Comparison of ENCODE assay signal across 22 mouse cellular contexts in genomic region chr16:30640591-30640990, GRCm38 (mm10). TPM values are rescaled to one million over a fixed set of nuclear protein-coding genes. Genes with fewer than 3 reads are reported as not detected.
DNase-seq lines count a peak whose midpoint lies in the region; ATAC-seq and TF ChIP-seq lines count a peak whose summit lies in the region.
"Had no signal": no experiment of that assay in that cellular context is flagged by ENCODE, and none has a peak within 500 bp of the region (broad histone marks: within the 10 kb centered on the region; RNA-seq: fewer than 3 reads in every experiment).

No protein-coding gene starts in this region.

- no peak for TF ChIP-seq CTCF in kidney, postnatal 0 days (IDR thresholded peaks at IDR 0.05; ENCODE audit: low read depth)
- no peak for TF ChIP-seq CTCF in ES-Bruce4 (IDR thresholded peaks at IDR 0.05; ENCODE audit: low read depth, low read length)
- TF ChIP-seq CTCF in thymus, adult 2 months (IDR thresholded peaks at IDR 0.05; ENCODE audit: borderline replicate concordance, control insufficient read depth, extremely low read depth, insufficient read depth, low read length, poor library complexity), result no peak

- TF ChIP-seq POLR2A in ES-Bruce4 (IDR thresholded peaks at IDR 0.05; ENCODE audit: insufficient read depth, low read length), result no peak
- no peak for TF ChIP-seq POLR2A in thymus, adult 2 months (IDR thresholded peaks at IDR 0.05; ENCODE audit: control insufficient read depth, extremely low read depth, insufficient read depth, low read length, poor library complexity)

- no peak overlapping the region for H3K4me3 ChIP-seq in kidney, postnatal 0 days (replicated peaks; ENCODE audit: low read depth, low read length)
- H3K4me3 ChIP-seq in ES-Bruce4 (ENCODE audit: low read depth, low read length), result no peak overlapping the region
- no peak overlapping the region for H3K4me3 ChIP-seq in thymus, adult 2 months (ENCODE audit: control insufficient read depth, insufficient read depth, low read length)
- H3K4me3 ChIP-seq: embryonic facial prominence, embryonic 10.5 days; embryonic facial prominence, embryonic 12.5 days; forebrain, embryonic 13.5 days; forebrain, embryonic 15.5 days had no signal

- TF ChIP-seq EP300 in ES-Bruce4 (IDR thresholded peaks at IDR 0.05; ENCODE audit: insufficient read depth, low read depth, low read length), result no peak

- H3K4me2 ChIP-seq in kidney, postnatal 0 days (ENCODE audit: low read length), result no peak overlapping the region
- H3K4me2 ChIP-seq: embryonic facial prominence, embryonic 12.5 days; forebrain, embryonic 13.5 days; forebrain, embryonic 15.5 days had no signal

- no peaks in the 10 kb centered on the region for H3K4me1 ChIP-seq in kidney, postnatal 0 days (replicated peaks; ENCODE audit: insufficient read depth, low read length)
- H3K4me1 ChIP-seq in ES-Bruce4 (ENCODE audit: control insufficient read depth, insufficient read depth, low read length), result peaks cover 3% of the 10 kb centered on the region
- no peaks in the 10 kb centered on the region for H3K4me1 ChIP-seq in thymus, adult 2 months (replicated peaks; ENCODE audit: control insufficient read depth, insufficient read depth, low read length)
- H3K4me1 ChIP-seq: forebrain, embryonic 13.5 days; forebrain, embryonic 15.5 days had no signal

- 32% methylated on average over 2 of the region's 2 CpGs for whole genome bisulfite sequencing in kidney, postnatal 0 days
- WGBS in thymus, adult 2 months, result 93% methylated on average over 2 of the region's 2 CpGs

- no peaks in the 10 kb centered on the region for H3K9me3 ChIP-seq in kidney, postnatal 0 days (replicated peaks; ENCODE audit: low read length)
- peaks cover 16% of the 10 kb centered on the region for H3K9me3 ChIP-seq in ES-Bruce4 (replicated peaks; ENCODE audit: control insufficient read depth, insufficient read depth, low read length, poor library complexity, severe bottlenecking)
- H3K9me3 ChIP-seq: embryonic facial prominence, embryonic 12.5 days; forebrain, embryonic 15.5 days had no signal

- no peak for ATAC-seq in kidney, postnatal 0 days (replicated peaks; ENCODE audit: low FRiP score, low read depth)
- ATAC-seq: activated CD4-positive, CD25-positive, alpha-beta regulatory T cell, adult 4 months; forebrain, embryonic 13.5 days; forebrain, embryonic 15.5 days; forebrain, postnatal 0 days; Patski had no signal

- no peaks in the 10 kb centered on the region for H3K36me3 ChIP-seq in kidney, postnatal 0 days (ENCODE audit: insufficient read depth, low read length)
- H3K36me3 ChIP-seq in ES-Bruce4 (ENCODE audit: control insufficient read depth, insufficient read depth, low read length, poor library complexity, severe bottlenecking), result no peaks in the 10 kb centered on the region
- H3K36me3 ChIP-seq in thymus, adult 2 months (ENCODE audit: control insufficient read depth, insufficient read depth, low read length), result no peaks in the 10 kb centered on the region
- H3K36me3 ChIP-seq: embryonic facial prominence, embryonic 10.5 days; embryonic facial prominence, embryonic 12.5 days; forebrain, embryonic 15.5 days; G1E had no signal

- no peak overlapping the region for H3K9ac ChIP-seq in kidney, postnatal 0 days (ENCODE audit: low read depth, low read length)
- no peak overlapping the region for H3K9ac ChIP-seq in ES-Bruce4 (ENCODE audit: low read depth, poor library complexity, severe bottlenecking)
- H3K9ac ChIP-seq: embryonic facial prominence, embryonic 12.5 days; forebrain, embryonic 13.5 days; forebrain, embryonic 15.5 days; forebrain, postnatal 0 days had no signal

- no peak overlapping the region for H3K27ac ChIP-seq in kidney, postnatal 0 days
- H3K27ac ChIP-seq in ES-Bruce4 (ENCODE audit: insufficient read depth, low read length), result peak overlapping the region; percentile 92
- no peak overlapping the region for H3K27ac ChIP-seq in thymus, adult 2 months (ENCODE audit: control insufficient read depth, insufficient read depth, low read length)
- H3K27ac ChIP-seq: embryonic facial prominence, embryonic 10.5 days; embryonic facial prominence, embryonic 12.5 days; forebrain, embryonic 13.5 days; forebrain, embryonic 15.5 days had no signal

- H3K27me3 ChIP-seq in kidney, postnatal 0 days (ENCODE audit: insufficient read depth, low read length), result no peaks in the 10 kb centered on the region
- no peaks in the 10 kb centered on the region for H3K27me3 ChIP-seq in ES-Bruce4 (ENCODE audit: control insufficient read depth, insufficient read depth, low read length, poor library complexity, severe bottlenecking)
- H3K27me3 ChIP-seq in thymus, adult 2 months (ENCODE audit: control insufficient read depth, insufficient read depth, low read length), result no peaks in the 10 kb centered on the region
- H3K27me3 ChIP-seq: embryonic facial prominence, embryonic 12.5 days; forebrain, embryonic 13.5 days; forebrain, embryonic 15.5 days; Patski had no signal

- peak; percentile 10 for DNase-seq in kidney, postnatal 0 days (ENCODE audit: low spot score)
- no peak for DNase-seq in kidney, postnatal 14 days
- peak; percentile 52 for DNase-seq in adipocyte (ENCODE audit: low spot score)
- no peak for DNase-seq in thymus, adult 2 months
- DNase-seq: adrenal gland, adult 8-10 months; adrenal gland, postnatal 14 days; adrenal gland, postnatal 36 days; cerebellum, adult 11-12 months; cerebellum, adult 2 months; cerebellum, adult 9-10 months; cerebellum, postnatal 10 days; cerebellum, postnatal 25 days; embryo, embryonic 11 days; forebrain, postnatal 0 days had no signal

RNA-seq across cellular contexts. Expression of gene Fam43a, which starts 41.1 kb away (rescaled TPM):
- polyA plus RNA-seq in kidney, postnatal 0 days (2015; fragmentation: Nextera tagmentation; extraction: Ambion mirVana), result 18.5 and 19.9 TPM in 2 replicates
- polyA plus RNA-seq in ES-Bruce4 (2011; ENCODE audit: insufficient read depth, insufficient read length, low read depth, missing spikeins), result 14.2 and 15.8 TPM in 2 replicates
- 17.0 and 22.3 TPM in 2 replicates for polyA plus RNA-seq in thymus, adult 2 months (2012; rRNA removed)

RNA-seq across cellular contexts. Expression of gene Lsg1, which starts 53.2 kb away (rescaled TPM):
- 55.3 and 59.3 TPM in 2 replicates for polyA plus RNA-seq in kidney, postnatal 0 days (2015; fragmentation: Nextera tagmentation; extraction: Ambion mirVana)
- 70.9 and 73.3 TPM in 2 replicates for polyA plus RNA-seq in ES-Bruce4 (2011; ENCODE audit: insufficient read depth, insufficient read length, low read depth, missing spikeins)
- polyA plus RNA-seq in thymus, adult 2 months (2012; rRNA removed), result 17.4 and 20.0 TPM in 2 replicates

Comparison
In these comparisons a context has a peak if more than half of its experiments do, and no peak if none do; other contexts are left out.
1. DNase-seq: peak in kidney, postnatal 0 days (single experiment) and adipocyte (single experiment); none in kidney, postnatal 14 days (single experiment) and thymus, adult 2 months (single experiment).